ENCODE assay signal across 22 mouse cellular contexts in genomic region chr13:5259760-5260159, GRCm38 (mm10).
"Had no signal": no experiment of that assay in that cellular context is flagged by ENCODE, and none has a peak within 500 bp of the region (broad histone marks: within the 10 kb centered on the region; RNA-seq: fewer than 3 reads in every experiment).

No protein-coding gene starts in this region.

- H3K27ac ChIP-seq: heart, embryonic 13.5 days; heart, embryonic 15.5 days; hindbrain, embryonic 13.5 days; hindbrain, embryonic 15.5 days; hindbrain, postnatal 0 days; kidney, embryonic 15.5 days; kidney, postnatal 0 days; limb, embryonic 13.5 days; limb, embryonic 15.5 days; liver, embryonic 12.5 days; liver, embryonic 14.5 days had no signal

- ATAC-seq: hindbrain, postnatal 0 days; intestine, embryonic 16.5 days; liver, embryonic 12.5 days had no signal

- H3K4me3 ChIP-seq: heart, embryonic 13.5 days; heart, embryonic 15.5 days; hindbrain, embryonic 13.5 days; hindbrain, embryonic 15.5 days; kidney, embryonic 15.5 days; limb, embryonic 13.5 days; limb, embryonic 15.5 days; liver, embryonic 12.5 days had no signal

- DNase-seq: gastrocnemius, postnatal 10 days; gastrocnemius, postnatal 25 days; kidney, adult 11 months; kidney, adult 2 months; kidney, adult 9 months; kidney, postnatal 14 days; kidney, postnatal 36 days; layer of hippocampus, adult 9-11 months; layer of hippocampus, postnatal 36 days; left cerebral cortex, postnatal 4 days had no signal

- H3K4me1 ChIP-seq: heart, embryonic 15.5 days; hindbrain, embryonic 13.5 days; hindbrain, embryonic 15.5 days; kidney, embryonic 15.5 days; limb, embryonic 13.5 days; limb, embryonic 15.5 days; liver, embryonic 12.5 days had no signal
